Mouse (Mus musculus) left cerebral cortex, adult 2 months (tissue): ENCODE measurements at regions not wholly inside any gene's neighbourhood (a gene's known extent, or its start where the extent isn't known, plus 50 kb on each side); places are given as distances from the start of the nearest gene placed in this dataset.
"Not testable (repeated sequence)": the region's sequence is repeated elsewhere in the genome, so short reads cannot be mapped to it uniquely, and the experiment has no call there.

ENCODE experiments used
- DNase-seq, 2 experiments: peaks; one replicate each; pipeline ENCODE4 v3.0.0; 2021 to 2022; ENCODE audit warnings: low spot score in 2 of 2, mixed read lengths in 1 of 2; ENCODE audit errors: extremely low spot score in 1 of 2
- H3K27ac ChIP-seq: fragments of 200-600 bp; 2 replicates; pipeline ENCODE4 v1.8.1; 2022
- H3K4me3 ChIP-seq: fragments of 200-600 bp; 2 replicates; pipeline ENCODE4 v1.8.1; 2022
- CTCF ChIP-seq: fragments of 200-600 bp; IDR thresholded peaks from 2 replicates; pipeline ENCODE4 v1.8.1; 2022; ENCODE audit warnings: antibody characterized with exemption, mild to moderate bottlenecking, moderate library complexity
- intact Hi-C: fragments of 180-260 bp; cut with DNase I; formaldehyde crosslinking; loops from one replicate; pipeline ENCODE4 v1.15.1; 2025

DNA sequence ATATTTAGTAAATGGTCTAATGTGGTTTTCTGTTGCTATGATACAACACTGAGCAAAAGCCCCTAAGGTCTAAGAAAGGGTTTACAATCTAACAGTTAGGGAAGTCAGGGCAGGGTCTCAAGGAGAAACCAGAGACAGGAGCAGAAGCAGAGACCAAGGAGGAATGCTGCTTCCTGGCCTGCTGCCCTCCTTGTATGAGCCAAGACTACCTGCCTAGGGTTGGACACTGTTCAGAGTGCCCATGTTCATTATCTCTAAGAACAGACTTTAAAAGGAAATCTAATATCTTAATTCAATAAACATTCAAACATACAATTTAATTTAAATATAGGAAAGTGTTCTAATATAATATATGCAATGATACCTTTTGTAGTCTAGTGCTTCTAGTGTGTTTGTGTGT, 63.0 kb upstream of the Tmem106b start:
- TF ChIP-seq CTCF, result no peak
- no peak overlapping the region for H3K4me3 ChIP-seq
- intact Hi-C loops, result no loop called here
- no peak overlapping the region for H3K27ac ChIP-seq
- no peak for DNase-seq

DNA sequence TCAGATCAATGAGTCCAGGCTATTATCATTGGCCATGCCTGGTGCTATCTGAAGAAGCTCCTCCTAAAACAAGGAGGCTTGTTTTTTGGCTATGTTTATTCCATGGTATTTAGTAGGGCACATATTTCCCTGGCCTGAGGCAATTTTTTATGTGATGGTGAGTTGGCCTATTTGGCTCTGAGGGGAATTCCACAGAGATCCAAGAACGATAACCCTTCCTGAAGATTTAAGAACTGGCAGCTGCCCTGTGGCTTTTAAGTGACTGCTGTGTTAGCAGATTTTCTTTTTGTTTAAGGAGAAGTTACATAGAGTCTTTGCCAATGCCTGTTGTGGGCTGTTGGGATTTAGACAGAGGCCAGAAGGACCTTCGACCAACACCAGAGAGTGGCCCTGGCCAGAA, 74.9 kb upstream of the Tmem106b start:
- no peak for TF ChIP-seq CTCF
- H3K27ac ChIP-seq, result no peak overlapping the region
- no peak overlapping the region for H3K4me3 ChIP-seq
- intact Hi-C loops, result no loop called here
- DNase-seq, result no peak

DNA sequence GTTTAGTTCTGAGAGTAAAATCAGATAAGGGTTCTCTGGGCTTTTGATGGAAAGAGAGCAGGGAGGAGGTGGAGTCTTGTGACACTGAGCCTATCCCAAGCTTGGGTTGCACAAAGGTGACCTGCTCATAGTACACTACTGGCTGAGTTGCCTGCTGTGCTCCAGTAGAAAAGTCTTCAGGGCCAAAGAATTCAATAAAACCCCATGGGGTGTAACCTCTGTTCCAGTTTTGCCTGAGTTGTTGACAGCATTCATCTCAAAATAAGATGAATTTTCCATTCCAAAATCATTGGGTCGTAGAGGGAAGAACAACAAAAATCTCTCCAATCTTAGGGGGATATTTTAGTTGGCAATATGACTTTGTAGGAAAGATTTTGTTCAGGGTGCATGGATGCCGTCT, 75.8 kb upstream of the Tmem106b start:
- H3K4me3 ChIP-seq, result no peak overlapping the region
- no peak for DNase-seq
- TF ChIP-seq CTCF, result no peak
- H3K27ac ChIP-seq, result no peak overlapping the region
- intact Hi-C loops, result no loop called here

DNA sequence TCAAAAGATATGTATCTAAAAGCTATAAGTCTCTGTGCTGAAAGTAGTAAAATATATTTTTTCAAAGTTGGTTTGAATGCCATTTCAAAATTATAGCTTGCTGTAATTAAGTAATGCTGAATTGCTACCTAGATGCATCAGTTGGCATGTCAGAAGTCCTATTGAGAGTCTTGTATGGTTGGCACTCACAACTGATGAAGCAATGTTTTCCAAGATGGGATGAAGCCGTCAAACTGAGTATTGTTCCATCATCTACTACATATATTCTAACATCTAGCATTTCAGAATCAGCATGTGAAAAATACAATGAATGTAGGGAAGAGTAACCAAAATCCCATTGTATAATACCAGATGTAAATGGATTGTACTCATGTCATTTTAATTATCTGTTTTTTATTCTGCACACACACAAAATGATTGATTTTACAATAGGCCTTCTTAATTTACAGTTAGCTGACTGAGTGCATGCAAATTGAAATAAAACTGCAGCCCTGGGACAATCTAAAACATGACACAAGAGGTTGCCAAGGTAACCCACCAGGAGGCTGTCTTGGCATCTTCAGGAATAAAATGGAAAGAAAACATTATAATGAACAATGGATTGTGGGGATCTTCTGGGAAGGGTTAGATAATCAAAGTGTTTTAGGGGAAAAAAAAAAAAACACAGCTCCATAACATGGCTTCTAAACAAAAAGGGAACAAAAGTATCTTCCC, 92.2 kb upstream of the Tmem106b start:
- no peak overlapping the region for H3K27ac ChIP-seq
- no peak for TF ChIP-seq CTCF
- intact Hi-C loops, result no loop called here
- no peak overlapping the region for H3K4me3 ChIP-seq
- no peak for DNase-seq

GRCm38 (mm10) chr6:12971604-12972003, 98.0 kb upstream of the Tmem106b start:
- no peak for TF ChIP-seq CTCF
- Histone ChIP-seq H3K4me3 (no peak overlapping the region), H3K27ac (no peak overlapping the region)
- DNase-seq, result no peak
- intact Hi-C loops, result no loop called here

DNA sequence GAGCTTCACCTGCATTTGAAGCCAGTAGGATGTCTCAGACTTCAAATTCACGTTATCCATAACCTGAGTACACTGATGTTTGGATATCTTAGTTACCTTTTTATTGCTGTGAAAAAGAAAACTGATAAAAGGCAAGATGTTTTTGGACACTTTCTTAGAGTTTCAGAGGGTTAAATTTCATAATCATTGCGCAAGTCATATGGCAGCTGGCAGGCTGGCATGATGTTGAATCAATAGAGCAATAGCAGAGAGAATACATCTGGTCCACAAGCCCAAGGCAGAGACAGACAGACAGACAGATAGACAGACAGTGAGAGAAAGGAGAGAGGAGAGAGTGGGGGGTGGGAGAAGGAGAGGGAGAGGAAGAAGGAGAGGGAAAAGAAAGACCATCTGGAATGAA, 102.3 kb upstream of the Tmem106b start:
- H3K4me3 ChIP-seq, result no peak overlapping the region
- no peak for TF ChIP-seq CTCF
- intact Hi-C loops, result no loop called here
- DNase-seq, result no peak
- no peak overlapping the region for H3K27ac ChIP-seq

DNA sequence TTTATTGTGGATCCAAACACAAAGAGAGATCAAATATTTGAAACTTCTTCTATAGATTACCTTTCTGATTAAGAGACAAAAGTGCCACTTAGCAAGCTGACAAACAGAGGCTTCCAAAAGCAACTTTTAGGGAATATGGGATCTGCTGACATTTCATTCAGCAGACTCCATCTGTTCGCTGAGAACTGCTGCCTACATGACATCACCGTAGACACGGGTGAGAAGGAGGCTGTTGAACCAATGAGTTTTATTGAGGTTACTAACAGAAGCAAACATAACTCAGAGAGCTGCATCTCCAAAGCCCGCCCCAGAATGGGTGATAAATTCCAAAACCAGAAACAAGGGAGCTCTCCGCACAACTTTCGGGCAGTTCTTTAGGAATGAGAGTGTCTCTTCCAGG, 111.8 kb upstream of the Tmem106b start:
- TF ChIP-seq CTCF, result no peak
- DNase-seq, result peak in 1 of 2 experiments; percentile 10

DNA sequence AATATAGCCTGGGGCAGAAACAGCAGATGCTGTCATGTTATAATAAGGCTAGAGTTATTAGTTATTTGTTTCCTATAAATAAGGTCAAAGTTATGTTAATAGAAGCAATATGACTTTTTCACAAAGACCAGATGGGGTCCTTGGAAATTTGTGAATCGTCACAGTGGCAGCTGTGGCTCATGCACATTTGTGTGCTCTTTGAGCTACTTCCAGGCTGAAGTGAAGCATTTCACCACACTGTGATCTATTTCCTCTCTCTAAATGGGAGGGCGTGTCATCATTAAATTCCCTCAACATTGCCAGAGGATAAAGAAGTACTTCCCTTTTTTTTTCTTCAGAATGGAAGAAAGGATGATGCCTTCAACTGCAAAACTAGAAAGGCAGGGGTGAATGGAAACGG, 157.9 kb upstream of the Tmem106b start:
- Histone ChIP-seq H3K4me3 (no peak overlapping the region), H3K27ac (no peak overlapping the region)
- TF ChIP-seq CTCF, result no peak
- DNase-seq, result no peak
- intact Hi-C loops, result no loop called here

More for the DNA sequence above, 111.8 kb upstream of the Tmem106b start:
- Histone ChIP-seq H3K4me3 (no peak overlapping the region), H3K27ac (no peak overlapping the region)
- intact Hi-C loops, result no loop called here

DNA sequence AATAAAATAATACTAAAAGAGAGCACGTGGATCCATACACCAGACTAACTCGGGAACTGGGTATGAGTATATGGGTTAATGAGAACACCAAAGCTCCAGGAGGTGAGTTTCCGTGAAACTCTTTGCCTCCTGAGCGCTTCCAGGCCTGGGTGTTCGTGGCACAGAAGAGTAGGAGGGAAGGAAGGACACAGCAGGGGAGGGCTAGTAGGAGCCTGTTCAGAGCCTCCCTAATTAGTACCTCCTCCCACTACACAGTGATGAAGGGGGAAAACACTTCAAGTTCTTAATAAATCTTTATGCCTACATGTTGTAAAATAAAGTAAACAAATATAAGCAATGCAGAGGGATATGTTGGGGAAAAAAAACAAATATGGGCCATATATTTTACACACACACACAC, 143.7 kb upstream of the Thsd7a start:
- intact Hi-C loops, result no loop called here
- H3K27ac ChIP-seq, result no peak overlapping the region
- no peak for TF ChIP-seq CTCF
- H3K4me3 ChIP-seq, result no peak overlapping the region
- DNase-seq, result no peak

GRCm38 (mm10) chr6:12876947-12877346, 127.7 kb upstream of the Thsd7a start:
- H3K27ac ChIP-seq, DNase-seq, intact Hi-C loops, H3K4me3 ChIP-seq: not testable (repeated sequence)

DNA sequence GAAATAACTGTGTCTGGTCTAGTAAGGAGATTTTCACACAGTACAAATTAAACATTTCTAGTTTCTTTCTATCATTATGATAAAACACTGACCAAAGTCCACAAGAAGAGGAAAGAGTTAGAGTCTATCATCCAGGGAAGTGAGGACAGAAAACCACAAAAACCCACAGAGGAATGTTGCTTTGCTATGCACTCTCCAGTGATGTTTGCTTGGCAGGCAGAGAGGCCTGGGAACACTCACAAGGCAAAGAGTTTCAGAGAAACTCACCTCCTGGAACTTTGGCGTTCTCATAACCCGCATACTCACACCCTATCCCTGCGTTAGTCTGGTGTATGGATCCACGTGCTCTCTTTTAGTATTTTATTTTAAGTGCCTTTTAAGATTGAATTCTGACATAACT, 127.2 kb upstream of the Thsd7a start:
- intact Hi-C loops, result no loop called here
- H3K27ac ChIP-seq, result no peak overlapping the region
- no peak for DNase-seq
- TF ChIP-seq CTCF, result no peak
- no peak overlapping the region for H3K4me3 ChIP-seq

DNA sequence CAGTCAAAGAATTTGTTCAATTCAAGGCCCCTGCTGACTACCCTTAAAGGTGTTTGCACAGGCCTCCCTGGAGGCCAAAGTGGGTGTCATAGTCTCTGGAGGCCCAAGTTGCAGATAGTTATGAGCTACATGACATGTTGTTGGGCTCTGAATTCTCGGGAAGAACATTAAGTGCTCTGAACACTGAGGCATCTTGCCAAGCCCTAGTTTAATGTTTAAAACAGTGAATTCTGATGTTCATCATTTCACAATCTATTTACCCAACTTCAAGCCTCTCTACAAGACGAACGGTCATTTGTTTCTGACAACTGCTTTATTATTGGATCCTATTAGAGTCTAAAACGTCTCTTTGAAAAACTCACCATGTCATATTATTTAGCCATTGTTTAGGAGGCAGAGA, 119.0 kb upstream of the Thsd7a start:
- Histone ChIP-seq H3K27ac (no peak overlapping the region), H3K4me3 (no peak overlapping the region)
- TF ChIP-seq CTCF, result no peak
- DNase-seq, result no peak
- intact Hi-C loops, result no loop called here

GRCm38 (mm10) chr6:12852041-12852440, 102.8 kb upstream of the Thsd7a start:
- DNase-seq, result no peak
- Histone ChIP-seq H3K27ac (no peak overlapping the region), H3K4me3 (no peak overlapping the region)
- intact Hi-C loops, result no loop called here
- TF ChIP-seq CTCF, result no peak

DNA sequence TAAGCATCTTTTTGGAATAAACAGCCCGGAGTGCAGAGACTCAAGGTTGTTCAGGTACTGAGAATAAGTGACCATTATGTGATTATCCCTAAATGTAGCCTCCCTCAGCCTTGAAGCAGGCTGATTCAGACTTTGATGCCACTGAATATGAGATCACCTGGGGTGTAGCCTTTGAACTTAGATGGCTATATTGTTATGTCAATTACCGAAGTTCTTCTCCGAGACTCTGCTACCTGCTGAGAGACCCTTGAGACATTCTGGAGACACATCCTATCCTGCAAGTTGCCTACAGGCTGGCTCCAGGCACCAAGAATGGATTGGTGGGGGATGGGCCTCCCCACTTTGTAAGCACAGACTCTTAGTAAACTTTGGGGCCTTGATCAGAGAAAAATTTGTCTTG, 85.9 kb upstream of the Thsd7a start:
- H3K4me3 ChIP-seq, DNase-seq, H3K27ac ChIP-seq, intact Hi-C loops: not testable (repeated sequence)
